Comparison of ENCODE assay signal across 19 mouse cellular contexts in the genomic region with DNA sequence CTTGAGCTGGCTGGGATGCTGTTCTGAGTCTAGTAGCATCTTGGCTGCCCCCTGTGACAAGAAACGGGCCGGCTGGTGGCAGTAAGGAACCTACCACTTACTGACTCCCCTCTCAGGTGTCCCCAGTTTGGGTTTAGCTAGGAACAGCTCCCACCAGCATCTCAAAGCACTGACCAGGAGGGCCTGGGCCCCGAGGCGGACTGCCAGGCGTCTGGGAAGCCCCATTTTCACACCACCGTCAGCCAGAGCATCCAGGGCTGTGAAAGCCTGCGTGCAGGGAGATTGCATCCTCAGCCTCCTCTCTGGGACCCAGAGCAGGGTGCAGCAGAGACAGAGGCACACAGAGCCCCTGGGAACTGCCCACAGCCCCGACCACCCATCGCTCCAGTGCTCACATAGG. TPM values are rescaled to one million over a fixed set of nuclear protein-coding genes. Genes with fewer than 3 reads are reported as not detected.
DNase-seq lines count a peak whose midpoint lies in the region; ATAC-seq lines count a peak whose summit lies in the region.
"Had no signal": no experiment of that assay in that cellular context is flagged by ENCODE, and none has a peak within 500 bp of the region (broad histone marks: within the 10 kb centered on the region; RNA-seq: fewer than 3 reads in every experiment).

No protein-coding gene starts in this region.

- no peak overlapping the region for H3K27ac ChIP-seq in heart, embryonic 12.5 days (ENCODE audit: poor library complexity, severe bottlenecking)
- no peak overlapping the region for H3K27ac ChIP-seq in midbrain, embryonic 10.5 days (replicated peaks)
- H3K27ac ChIP-seq in midbrain, embryonic 14.5 days (replicated peaks; ENCODE audit: low read depth, low read length), result no peak overlapping the region
- no peak overlapping the region for H3K27ac ChIP-seq in ES-E14 (ENCODE audit: insufficient read depth, low read depth, low read length, poor library complexity, severe bottlenecking)
- no peak overlapping the region for H3K27ac ChIP-seq in limb, embryonic 11.5 days (replicated peaks; ENCODE audit: low read depth, low read length)
- H3K27ac ChIP-seq: hindbrain, embryonic 14.5 days; kidney, postnatal 0 days had no signal

- no peak overlapping the region for H3K4me2 ChIP-seq in heart, embryonic 12.5 days
- no peak overlapping the region for H3K4me2 ChIP-seq in midbrain, embryonic 14.5 days (ENCODE audit: low read length)
- no peak overlapping the region for H3K4me2 ChIP-seq in limb, embryonic 11.5 days (ENCODE audit: low read depth, severe bottlenecking)
- H3K4me2 ChIP-seq: hindbrain, embryonic 14.5 days; midbrain, embryonic 11.5 days had no signal

- no peak for DNase-seq in heart, postnatal 4 days
- DNase-seq in midbrain, embryonic 10.5 days (ENCODE audit: low spot score), result no peak
- no peak for DNase-seq in midbrain, embryonic 14.5 days
- no peak for DNase-seq in ES-E14 (ENCODE audit: low read depth, low spot score)
- DNase-seq in limb, embryonic 11.5 days (ENCODE audit: low spot score), result no peak
- no peak for DNase-seq in gastrocnemius, adult 18-20 months (ENCODE audit: low spot score)
- DNase-seq: adrenal gland, postnatal 36 days; B cell, adult 2 months; cerebellum, adult 8-10 months; lung, postnatal 14 days had no signal

- no peaks in the 10 kb centered on the region for H3K36me3 ChIP-seq in heart, embryonic 12.5 days
- H3K36me3 ChIP-seq in midbrain, embryonic 10.5 days, result no peaks in the 10 kb centered on the region
- H3K36me3 ChIP-seq in midbrain, embryonic 14.5 days (ENCODE audit: control insufficient read depth, insufficient read depth, low read length), result no peaks in the 10 kb centered on the region
- peaks cover 3% of the 10 kb centered on the region; the same call in 1 of the 2 replicates for H3K36me3 ChIP-seq in ES-E14 (ENCODE audit: control insufficient read depth, insufficient read depth, low read length, poor library complexity, severe bottlenecking)
- H3K36me3 ChIP-seq in limb, embryonic 11.5 days (ENCODE audit: control insufficient read depth, insufficient read depth, low read length), result no peaks in the 10 kb centered on the region

- H3K9me3 ChIP-seq in heart, embryonic 12.5 days (replicated peaks), result no peaks in the 10 kb centered on the region
- H3K9me3 ChIP-seq in midbrain, embryonic 10.5 days (replicated peaks), result no peaks in the 10 kb centered on the region
- no peaks in the 10 kb centered on the region for H3K9me3 ChIP-seq in midbrain, embryonic 14.5 days (ENCODE audit: control insufficient read depth, low read length)
- no peaks in the 10 kb centered on the region for H3K9me3 ChIP-seq in ES-E14 (ENCODE audit: control insufficient read depth, insufficient read depth, low read depth, low read length)
- H3K9me3 ChIP-seq in limb, embryonic 11.5 days (ENCODE audit: control insufficient read depth, low read length), result no peaks in the 10 kb centered on the region

- H3K4me3 ChIP-seq in heart, embryonic 12.5 days, result no peak overlapping the region
- peak overlapping the region; percentile 7; the same call in 1 of the 2 replicates for H3K4me3 ChIP-seq in midbrain, embryonic 10.5 days
- H3K4me3 ChIP-seq in midbrain, embryonic 14.5 days (replicated peaks; ENCODE audit: low read depth, low read length), result no peak overlapping the region
- H3K4me3 ChIP-seq in ES-E14 (ENCODE audit: insufficient read depth in 1 of 2, low read depth in 1 of 2, low read length in 2 of 2, poor library complexity in 1 of 2, severe bottlenecking in 1 of 2), result peak overlapping the region in 1 of 2 experiments; percentile 9; a peak in 1 of 4 replicates
- H3K4me3 ChIP-seq in limb, embryonic 11.5 days (ENCODE audit: low read depth, low read length), result no peak overlapping the region

- H3K9ac ChIP-seq in heart, embryonic 12.5 days, result 0 out of 2 replicates have a peak overlapping the region, but pooled peaks have one; percentile 14
- no peak overlapping the region for H3K9ac ChIP-seq in midbrain, embryonic 14.5 days (replicated peaks; ENCODE audit: low read length)
- peak overlapping the region; percentile 2; the same call in 1 of the 2 replicates for H3K9ac ChIP-seq in ES-E14 (ENCODE audit: insufficient read depth, low read depth, low read length, poor library complexity, severe bottlenecking)
- peak overlapping the region; percentile 45 for H3K9ac ChIP-seq in limb, embryonic 11.5 days (ENCODE audit: low read length)
- H3K9ac ChIP-seq: hindbrain, embryonic 14.5 days had no signal

- 61% methylated on average over 9 of the region's 9 CpGs for WGBS in heart, embryonic 12.5 days
- WGBS in midbrain, embryonic 10.5 days, result 64% methylated on average over 9 of the region's 9 CpGs
- WGBS in midbrain, embryonic 14.5 days, result 58% methylated on average over 9 of the region's 9 CpGs
- 49% methylated on average over 9 of the region's 9 CpGs for WGBS in limb, embryonic 11.5 days

- in situ Hi-C loops in ES-E14 (cut with MboI; ENCODE audit: low sequenced_read_pairs in 2 of 2, unreplicated experiment in 2 of 2), result no loop called here

- peaks cover 12% of the 10 kb centered on the region for H3K4me1 ChIP-seq in heart, embryonic 12.5 days (replicated peaks)
- H3K4me1 ChIP-seq in midbrain, embryonic 10.5 days, result peaks cover 30% of the 10 kb centered on the region
- H3K4me1 ChIP-seq in midbrain, embryonic 14.5 days (ENCODE audit: control insufficient read depth, insufficient read depth, low read length), result peaks cover 9% of the 10 kb centered on the region
- peaks cover 0 to 19% of the 10 kb centered on the region in 2 experiments; a peak in 2 of 4 replicates for H3K4me1 ChIP-seq in ES-E14 (ENCODE audit: control insufficient read depth in 2 of 2, insufficient read depth in 2 of 2, low read length in 2 of 2, poor library complexity in 1 of 2)
- H3K4me1 ChIP-seq in limb, embryonic 11.5 days (ENCODE audit: control insufficient read depth, insufficient read depth, low read length), result peaks cover 18% of the 10 kb centered on the region

- ATAC-seq in heart, embryonic 12.5 days (ENCODE audit: insufficient number of reproducible peaks, low FRiP score), result no peak
- ATAC-seq in midbrain, embryonic 14.5 days (ENCODE audit: low FRiP score, low TSS enrichment), result no peak
- ATAC-seq in limb, embryonic 11.5 days (ENCODE audit: insufficient number of reproducible peaks, low FRiP score, low TSS enrichment, low read depth), result no peak
- ATAC-seq: activated CD4-positive, CD25-positive, alpha-beta regulatory T cell, adult 4 months; intestine, embryonic 16.5 days; Patski had no signal

- H3K27me3 ChIP-seq in heart, embryonic 12.5 days (replicated peaks), result peaks cover 11% of the 10 kb centered on the region
- peaks cover 31% of the 10 kb centered on the region for H3K27me3 ChIP-seq in midbrain, embryonic 10.5 days (ENCODE audit: low read depth, poor library complexity, severe bottlenecking)
- H3K27me3 ChIP-seq in midbrain, embryonic 14.5 days (ENCODE audit: control insufficient read depth, insufficient read depth, low read length), result peaks cover 4% of the 10 kb centered on the region; the same call in 1 of the 2 replicates
- H3K27me3 ChIP-seq in limb, embryonic 11.5 days (ENCODE audit: control insufficient read depth, insufficient read depth, low read length), result no peaks in the 10 kb centered on the region
- H3K27me3 ChIP-seq: Patski had no signal

RNA-seq across cellular contexts. Expression of a gene that starts 2.3 kb away (rescaled TPM):
- polyA plus RNA-seq in heart, embryonic 12.5 days (2016; fragmentation: Nextera tagmentation; extraction: Ambion mirVana), result 23.1 and 23.9 TPM in 2 replicates
- total RNA-seq in heart, postnatal 4 days (2021), result 1 to 10 TPM; 7.9 to 8.0 TPM
- 37.6 and 43.4 TPM in 2 replicates for polyA plus RNA-seq in midbrain, embryonic 10.5 days (2016; fragmentation: Nextera tagmentation; extraction: Ambion mirVana)
- polyA plus RNA-seq in midbrain, embryonic 14.5 days (2014; fragmentation: Nextera tagmentation; extraction: Ambion mirVana), result 17.0 and 18.5 TPM in 2 replicates
- total RNA-seq in ES-E14 (2012; rRNA removed), result 19.0 and 19.6 TPM in 2 replicates
- 33.3 and 34.2 TPM in 2 replicates for polyA plus RNA-seq in limb, embryonic 11.5 days (2014; fragmentation: Nextera tagmentation; extraction: Ambion mirVana)
- total RNA-seq in gastrocnemius, adult 18-20 months (2021), result 1 to 10 TPM; 2.8 to 3.2 TPM

RNA-seq across cellular contexts. Expression of a gene that starts 6.7 kb away (rescaled TPM):
- 9.8 and 10.9 TPM in 2 replicates for polyA plus RNA-seq in heart, embryonic 12.5 days (2016; fragmentation: Nextera tagmentation; extraction: Ambion mirVana)
- 10 to 100 TPM; 26.3 to 28.1 TPM for total RNA-seq in heart, postnatal 4 days (2021)
- polyA plus RNA-seq in midbrain, embryonic 10.5 days (2016; fragmentation: Nextera tagmentation; extraction: Ambion mirVana), result 0.15 TPM in 1 of 2 replicates, not detected in the other
- polyA plus RNA-seq in midbrain, embryonic 14.5 days (2014; fragmentation: Nextera tagmentation; extraction: Ambion mirVana), result 0.51 and 1.5 TPM in 2 replicates
- total RNA-seq in ES-E14 (2012; rRNA removed), result 0.63 TPM in 1 of 2 replicates, not detected in the other
- not detected in 2 replicates for polyA plus RNA-seq in limb, embryonic 11.5 days (2014; fragmentation: Nextera tagmentation; extraction: Ambion mirVana)
- 100 to 1,000 TPM; 124 to 137 TPM for total RNA-seq in gastrocnemius, adult 18-20 months (2021)
- total RNA-seq: adrenal gland, postnatal 36 days; common myeloid progenitor, adult 5-6 weeks had no signal
- polyA plus RNA-seq: activated CD4-positive, CD25-positive, alpha-beta regulatory T cell, adult 4 months; intestine, embryonic 16.5 days; Patski; testis, adult 2 months had no signal

RNA-seq across cellular contexts. Expression of a gene that starts 7.9 kb away (rescaled TPM):
- polyA plus RNA-seq in heart, embryonic 12.5 days (2016; fragmentation: Nextera tagmentation; extraction: Ambion mirVana), result 27.9 and 31.5 TPM in 2 replicates
- total RNA-seq in heart, postnatal 4 days (2021), result 10 to 100 TPM; 23.4 to 25.8 TPM
- 19.8 and 23.0 TPM in 2 replicates for polyA plus RNA-seq in midbrain, embryonic 10.5 days (2016; fragmentation: Nextera tagmentation; extraction: Ambion mirVana)
- 37.4 and 42.5 TPM in 2 replicates for polyA plus RNA-seq in midbrain, embryonic 14.5 days (2014; fragmentation: Nextera tagmentation; extraction: Ambion mirVana)
- total RNA-seq in ES-E14 (2012; rRNA removed), result 42.6 and 48.4 TPM in 2 replicates
- polyA plus RNA-seq in limb, embryonic 11.5 days (2014; fragmentation: Nextera tagmentation; extraction: Ambion mirVana), result 22.6 and 24.2 TPM in 2 replicates
- total RNA-seq in gastrocnemius, adult 18-20 months (2021), result 10 to 100 TPM; 50.2 to 58.8 TPM

RNA-seq across cellular contexts. Expression of a gene that starts 16.2 kb away (rescaled TPM):
- polyA plus RNA-seq in heart, embryonic 12.5 days (2016; fragmentation: Nextera tagmentation; extraction: Ambion mirVana), result 20.1 and 20.4 TPM in 2 replicates
- total RNA-seq in heart, postnatal 4 days (2021), result 10 to 100 TPM; 10.2 to 11.7 TPM
- polyA plus RNA-seq in midbrain, embryonic 10.5 days (2016; fragmentation: Nextera tagmentation; extraction: Ambion mirVana), result 34.2 and 37.4 TPM in 2 replicates
- polyA plus RNA-seq in midbrain, embryonic 14.5 days (2014; fragmentation: Nextera tagmentation; extraction: Ambion mirVana), result 38.4 and 39.5 TPM in 2 replicates
- total RNA-seq in ES-E14 (2012; rRNA removed), result 29.4 and 33.2 TPM in 2 replicates
- polyA plus RNA-seq in limb, embryonic 11.5 days (2014; fragmentation: Nextera tagmentation; extraction: Ambion mirVana), result 24.6 TPM in 2 replicates
- 1 to 10 TPM; 3.6 to 4.2 TPM for total RNA-seq in gastrocnemius, adult 18-20 months (2021)

RNA-seq across cellular contexts. Expression of a gene that starts 19.7 kb away (rescaled TPM):
- polyA plus RNA-seq in heart, embryonic 12.5 days (2016; fragmentation: Nextera tagmentation; extraction: Ambion mirVana), result 4.7 and 5.2 TPM in 2 replicates
- total RNA-seq in heart, postnatal 4 days (2021), result under 1 TPM; 0.16 to 0.26 TPM
- polyA plus RNA-seq in midbrain, embryonic 10.5 days (2016; fragmentation: Nextera tagmentation; extraction: Ambion mirVana), result 3.3 and 3.6 TPM in 2 replicates
- polyA plus RNA-seq in midbrain, embryonic 14.5 days (2014; fragmentation: Nextera tagmentation; extraction: Ambion mirVana), result 0.59 and 1.3 TPM in 2 replicates
- 47.8 and 196 TPM in 2 replicates for total RNA-seq in ES-E14 (2012; rRNA removed)
- polyA plus RNA-seq in limb, embryonic 11.5 days (2014; fragmentation: Nextera tagmentation; extraction: Ambion mirVana), result 6.6 and 7.5 TPM in 2 replicates
- not detected for total RNA-seq in gastrocnemius, adult 18-20 months (2021)
- total RNA-seq: common myeloid progenitor, adult 5-6 weeks had no signal
- polyA plus RNA-seq: activated CD4-positive, CD25-positive, alpha-beta regulatory T cell, adult 4 months had no signal
